Mouse (Mus musculus) Patski (cell line): ENCODE measurements at regions not wholly inside any gene's neighbourhood (a gene's known extent, or its start where the extent isn't known, plus 50 kb on each side); places are given as distances from the start of the nearest gene placed in this dataset.

ENCODE experiments used
- ATAC-seq: fragments of 100-300 bp; one replicate; pipeline ENCODE4 v1.8.0; 2021
- CTCF ChIA-PET: fragments of 350-600 bp; sonication (Branson Sonifier 250); formaldehyde crosslinking; loops from one replicate; lab custom pipeline; 2022; ENCODE audit warnings: inconsistent platforms; lab: Charles Lee
- POLR2A ChIA-PET: fragments of 350-600 bp; sonication (Branson Sonifier 250); formaldehyde crosslinking; loops from one replicate; lab custom pipeline; 2022; ENCODE audit warnings: antibody characterized with exemption, inconsistent platforms; lab: Charles Lee
- DNase-seq: peaks from one replicate; pipeline ENCODE4 v3.0.0-alpha.2; 2011; ENCODE audit warnings: low read depth, low spot score
- H3K27me3 ChIP-seq: fragments of 371-371 bp; one replicate; pipeline ENCODE4 v1.5.1; 2021
- CTCF ChIP-seq: fragments of 100-300 bp; IDR thresholded peaks from one replicate; pipeline ENCODE4 v1.5.1; 2021
- in situ Hi-C: fragments of 300-500 bp; cut with MboI; formaldehyde crosslinking; loops from 3 replicates; pipeline ENCODE4 v1.11.1; 2018; ENCODE audit warnings: low pct_unique_long_range_greater_than_20kb, mixed read lengths

DNA sequence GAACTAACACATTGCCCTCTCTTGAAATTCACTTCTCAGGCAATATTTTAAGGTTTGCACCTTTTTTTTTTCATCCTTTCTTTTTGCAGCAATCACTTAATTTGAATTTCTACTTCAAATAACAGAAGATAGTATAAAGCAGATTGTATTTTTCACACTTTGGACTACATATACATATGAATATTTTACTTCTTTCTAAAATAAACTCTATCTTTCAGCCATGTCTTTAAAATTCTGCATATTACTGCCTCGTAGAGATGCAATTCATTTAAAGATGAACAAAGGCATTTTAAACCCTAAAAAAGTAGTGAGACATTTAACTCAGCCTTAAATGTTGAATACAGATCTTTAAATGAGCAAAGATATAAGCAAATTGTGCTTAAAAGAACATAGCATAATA, 739.1 kb upstream of the Cdh10 start:
- ATAC-seq = no peak
- no peak for TF ChIP-seq CTCF
- DNase-seq = no peak
- no peaks in the 10 kb centered on the region for H3K27me3 ChIP-seq
- ChIA-PET CTCF (no interaction called here), POLR2A (no interaction called here)
- in situ Hi-C loops = no loop called here
